Mouse (Mus musculus) liver, embryonic 12.5 days (tissue): Measurements from ENCODE around the gene Alkbh2. TPM values are rescaled to one million over a fixed set of nuclear protein-coding genes. Genes with fewer than 3 reads are reported as not detected.

Experiments
- ATAC-seq: fragments of 200-750 bp; cut with Nextera tagmentation; 2 replicates; pipeline ENCODE4 v1.8.0; 2017; ENCODE audit warnings: moderate number of reproducible peaks, mild to moderate bottlenecking, moderate library complexity
- H3K27ac ChIP-seq: fragments of 300-500 bp; sonication (generic); 2 replicates; pipeline ENCODE4 v1.5.1; 2016; ENCODE audit warnings: mild to moderate bottlenecking
- H3K27me3 ChIP-seq: fragments of 300-500 bp; sonication (generic); replicated peaks from 2 replicates; pipeline ENCODE4 v1.6.1; 2016; ENCODE audit warnings: mild to moderate bottlenecking, moderate library complexity
- H3K36me3 ChIP-seq: fragments of 300-500 bp; sonication (generic); 2 replicates; pipeline ENCODE4 v1.6.1; 2016; ENCODE audit warnings: mild to moderate bottlenecking, moderate library complexity
- H3K4me1 ChIP-seq: fragments of 300-500 bp; sonication (generic); 2 replicates; pipeline ENCODE4 v1.6.1; 2016
- H3K4me2 ChIP-seq: fragments of 300-500 bp; sonication (generic); 2 replicates; pipeline ENCODE4 v1.6.1; 2016; ENCODE audit warnings: mild to moderate bottlenecking, moderate library complexity
- H3K4me3 ChIP-seq: fragments of 300-500 bp; sonication (generic); 2 replicates; pipeline ENCODE4 v1.5.1; 2016; ENCODE audit warnings: mild to moderate bottlenecking, moderate library complexity
- H3K9ac ChIP-seq: fragments of 300-500 bp; sonication (generic); 2 replicates; pipeline ENCODE4 v1.6.1; 2016; ENCODE audit warnings: mild to moderate bottlenecking, moderate library complexity
- H3K9me3 ChIP-seq: fragments of 300-500 bp; sonication (generic); replicated peaks from 2 replicates; pipeline ENCODE4 v1.6.1; 2016; ENCODE audit warnings: mild to moderate bottlenecking, moderate library complexity
- WGBS: fragments of 180-500 bp; shearing (Covaris S2); methylation state at CpG from one replicate; pipeline ENCODE4 v1.1.7; 2016; ENCODE audit not compliant: insufficient replicate concordance; 5-methylcytosine and 5-hydroxymethylcytosine counted together
- polyA plus RNA-seq: library from polyadenylated mRNA; unstranded; fragments of >200 nt; fragmentation: Nextera tagmentation; extraction: Ambion mirVana; gene quantifications from 2 replicates; pipeline ENCODE4 v1.2.1, GENCODE M21; 2016

Alkbh2 gene
- polyA plus RNA-seq, 1 experiment from 2014 or later = 8.2 TPM

- 81% methylated on average over 6 of the region's 6 CpGs for WGBS
- H3K4me1 ChIP-seq = 0 out of 2 replicates have a peak, but pooled peaks cover 3% of the 10 kb centered on the region
- H3K4me2 ChIP-seq = no peak overlapping the region
- no peaks in the 10 kb centered on the region for H3K36me3 ChIP-seq
- no peaks in the 10 kb centered on the region for H3K9me3 ChIP-seq
- H3K27me3 ChIP-seq = peaks cover 20% of the 10 kb centered on the region
- H3K9ac ChIP-seq = no peak overlapping the region
- no peak overlapping the region for H3K4me3 ChIP-seq
- no peak overlapping the region for H3K27ac ChIP-seq
- no peak for ATAC-seq
These were observed 33.4 kb upstream of the Alkbh2 start for GRCm38 (mm10) chr5:114161424-114161823.

GRCm38 (mm10) chr5:114157236-114157635 is 29.2 kb upstream of the Alkbh2 start:
- no peak overlapping the region for H3K4me2 ChIP-seq
- peaks cover 21% of the 10 kb centered on the region for H3K4me1 ChIP-seq
- no peaks in the 10 kb centered on the region for H3K36me3 ChIP-seq
- H3K27me3 ChIP-seq = peaks cover 17% of the 10 kb centered on the region
- H3K9ac ChIP-seq = no peak overlapping the region
- H3K9me3 ChIP-seq = no peaks in the 10 kb centered on the region
- no peak overlapping the region for H3K27ac ChIP-seq
- no peak overlapping the region for H3K4me3 ChIP-seq
- WGBS = 53% methylated on average over 7 of the region's 7 CpGs
- no peak for ATAC-seq

- Histone ChIP-seq H3K9me3 (no peaks in the 10 kb centered on the region), H3K9ac (no peak overlapping the region), H3K4me2 (no peak overlapping the region), H3K27ac (no peak overlapping the region), H3K4me3 (no peak overlapping the region), H3K4me1 (peaks cover 21% of the 10 kb centered on the region), H3K27me3 (peaks cover 17% of the 10 kb centered on the region), H3K36me3 (no peaks in the 10 kb centered on the region)
- no peak for ATAC-seq
- WGBS = 48% methylated on average over 9 of the region's 9 CpGs
These were observed 27.3 kb upstream of the Alkbh2 start for GRCm38 (mm10) chr5:114155168-114155933.

DNA sequence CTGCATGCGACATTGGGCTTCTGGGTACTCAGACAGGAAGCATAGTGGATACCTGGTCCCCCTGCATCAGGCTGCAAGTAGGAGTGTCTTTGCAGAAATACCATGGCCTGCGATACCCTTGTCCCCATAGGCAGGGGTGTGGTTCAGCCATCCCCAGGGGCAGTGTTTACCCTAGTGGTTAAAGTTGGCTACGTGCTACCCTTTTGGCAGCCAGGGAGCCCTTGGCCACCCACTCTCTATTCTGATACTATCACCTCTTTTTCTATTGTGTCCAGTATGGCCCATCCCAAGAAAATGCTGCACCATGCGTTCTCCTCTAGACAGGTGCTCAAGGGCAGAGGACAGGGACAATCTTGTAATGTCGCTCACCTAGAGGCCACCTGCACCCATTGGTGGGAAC is 26.7 kb upstream of the Alkbh2 start:
- Histone ChIP-seq H3K9ac (no peak overlapping the region), H3K27ac (no peak overlapping the region), H3K4me1 (peaks cover 21% of the 10 kb centered on the region), H3K27me3 (peaks cover 17% of the 10 kb centered on the region), H3K4me2 (no peak overlapping the region), H3K4me3 (no peak overlapping the region), H3K9me3 (no peaks in the 10 kb centered on the region), H3K36me3 (no peaks in the 10 kb centered on the region)
- no peak for ATAC-seq
- 78% methylated on average over 5 of the region's 5 CpGs for whole genome bisulfite sequencing

GRCm38 (mm10) chr5:114153490-114153889 is 25.5 kb upstream of the Alkbh2 start:
- Histone ChIP-seq H3K27me3 (peaks cover 17% of the 10 kb centered on the region), H3K36me3 (no peaks in the 10 kb centered on the region), H3K4me2 (peak overlapping the region; percentile 35), H3K4me1 (peaks cover 21% of the 10 kb centered on the region), H3K9ac (no peak overlapping the region), H3K27ac (no peak overlapping the region), H3K9me3 (no peaks in the 10 kb centered on the region), H3K4me3 (peak overlapping the region; percentile 35)
- WGBS = 9% methylated on average over 12 of the region's 12 CpGs
- peak; percentile 31; the same call in 1 of the 2 replicates for ATAC-seq

DNA sequence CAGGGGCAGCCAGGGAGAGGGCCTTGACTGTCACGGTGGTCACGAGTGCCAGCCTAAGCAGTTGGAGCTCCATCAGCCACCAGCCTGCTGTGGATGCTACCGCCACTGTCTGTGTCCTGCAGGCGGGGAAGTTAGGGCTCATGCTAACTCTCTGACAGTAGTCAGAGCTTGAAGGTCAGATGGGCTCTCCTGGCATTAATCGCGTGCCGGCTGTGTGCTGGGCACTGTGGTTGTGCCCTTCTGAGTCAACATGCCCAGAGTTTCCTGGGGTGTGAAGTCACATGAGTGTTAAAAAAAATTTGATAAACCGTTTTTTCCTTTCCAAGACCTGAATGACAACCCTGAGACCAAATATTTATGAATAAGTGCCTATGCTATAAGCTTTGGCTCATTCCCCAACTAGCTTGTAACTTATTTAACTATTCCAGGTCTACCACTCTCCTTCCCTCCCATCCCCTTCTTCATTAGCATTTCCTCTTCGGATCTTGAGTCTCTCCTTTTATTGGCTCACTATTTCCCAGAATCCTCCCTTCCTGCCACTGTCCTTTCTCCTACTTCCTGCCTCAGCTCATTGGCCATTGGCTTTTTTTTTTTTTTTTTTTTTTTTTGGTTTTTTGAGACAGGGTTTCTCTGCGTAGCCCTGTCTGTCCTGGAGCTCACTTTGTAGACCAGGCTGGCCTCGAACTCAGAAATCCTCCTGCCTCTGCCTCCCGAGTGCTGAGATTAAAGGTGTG is 24.5 kb upstream of the Alkbh2 start:
- no peak overlapping the region for H3K4me2 ChIP-seq
- no peak overlapping the region for H3K9ac ChIP-seq
- H3K27me3 ChIP-seq = peaks cover 13% of the 10 kb centered on the region
- H3K9me3 ChIP-seq = no peaks in the 10 kb centered on the region
- peaks cover 21% of the 10 kb centered on the region for H3K4me1 ChIP-seq
- 72% methylated on average over 12 of the region's 12 CpGs for WGBS
- H3K36me3 ChIP-seq = no peaks in the 10 kb centered on the region
- no peak for ATAC-seq
- H3K27ac ChIP-seq = no peak overlapping the region
- no peak overlapping the region for H3K4me3 ChIP-seq

GRCm38 (mm10) chr5:114147043-114147972 is 19.3 kb upstream of the Alkbh2 start:
- H3K4me3 ChIP-seq = no peak overlapping the region
- no peak overlapping the region for H3K4me2 ChIP-seq

GRCm38 (mm10) chr5:114146028-114146888 is 18.2 kb upstream of the Alkbh2 start, which contains the start of gene Acacb:
Acacb (plus strand) TSS chr5:114146535.
- ATAC-seq = no peak
- Histone ChIP-seq H3K27me3 (peaks cover 21% of the 10 kb centered on the region), H3K4me2 (no peak within 1 kb of the TSS), H3K9ac (no peak within 1 kb of the TSS), H3K4me3 (no peak within 1 kb of the TSS), H3K36me3 (no peaks in the 10 kb centered on the region), H3K4me1 (peaks cover 7% of the 10 kb centered on the region), H3K27ac (no peak within 1 kb of the TSS), H3K9me3 (no peaks in the 10 kb centered on the region)
- WGBS = 42% methylated on average over 19 of the region's 19 CpGs

More at GRCm38 (mm10) chr5:114147043-114147972, 19.3 kb upstream of the Alkbh2 start:
- Histone ChIP-seq H3K27me3 (peaks cover 20% of the 10 kb centered on the region), H3K9ac (no peak overlapping the region), H3K9me3 (no peaks in the 10 kb centered on the region), H3K27ac (no peak overlapping the region), H3K4me1 (peaks cover 7% of the 10 kb centered on the region), H3K36me3 (no peaks in the 10 kb centered on the region)
- WGBS = 64% methylated on average over 14 of the region's 14 CpGs
- ATAC-seq = no peak

DNA sequence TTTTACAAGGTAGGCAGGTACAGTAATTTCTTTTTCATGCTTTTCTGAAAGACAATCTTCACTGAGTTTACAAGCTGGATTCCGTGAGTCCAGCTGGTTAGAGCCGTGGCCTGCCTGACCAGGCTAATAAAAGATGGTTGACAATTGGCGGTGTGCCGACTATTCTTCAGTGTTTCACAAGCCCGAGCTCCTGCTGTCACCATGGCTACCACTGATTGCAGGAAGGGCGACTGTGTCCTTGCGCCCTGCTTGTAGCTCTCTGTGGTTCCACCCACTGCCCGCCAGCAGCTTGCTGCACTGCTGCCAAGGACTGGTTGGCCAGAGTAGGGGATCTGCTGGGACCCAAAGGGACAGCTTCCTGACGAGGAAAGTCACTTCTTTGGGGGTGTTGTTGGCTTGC is 11.2 kb upstream of the Alkbh2 start:
- peaks cover 4% of the 10 kb centered on the region; the same call in 1 of the 2 replicates for H3K27me3 ChIP-seq
- H3K9ac ChIP-seq = no peak overlapping the region
- 65% methylated on average over 9 of the region's 9 CpGs for WGBS
- H3K4me1 ChIP-seq = peaks cover 24% of the 10 kb centered on the region
- H3K4me3 ChIP-seq = no peak overlapping the region
- no peak overlapping the region for H3K27ac ChIP-seq
- no peaks in the 10 kb centered on the region for H3K9me3 ChIP-seq
- ATAC-seq = no peak
- peaks cover 57% of the 10 kb centered on the region for H3K36me3 ChIP-seq
- no peak overlapping the region for H3K4me2 ChIP-seq

- peaks cover 30% of the 10 kb centered on the region for H3K4me1 ChIP-seq
- no peak overlapping the region for H3K27ac ChIP-seq
- H3K4me2 ChIP-seq = no peak overlapping the region
- peaks cover 59% of the 10 kb centered on the region for H3K36me3 ChIP-seq
- no peaks in the 10 kb centered on the region for H3K9me3 ChIP-seq
- no peak overlapping the region for H3K9ac ChIP-seq
- 83% methylated on average over 21 of the region's 21 CpGs for WGBS
- H3K4me3 ChIP-seq = no peak overlapping the region
- peaks cover 4% of the 10 kb centered on the region; the same call in 1 of the 2 replicates for H3K27me3 ChIP-seq
- ATAC-seq = no peak
These were observed 10.5 kb upstream of the Alkbh2 start for GRCm38 (mm10) chr5:114138277-114139164.
